Mouse (Mus musculus): ENCODE measurements around the gene Ccm2l. TPM values are rescaled to one million over a fixed set of nuclear protein-coding genes. Genes with fewer than 3 reads are reported as not detected.

Gene Ccm2l
- polyA plus RNA-seq (2015; fragmentation: Nextera tagmentation; extraction: Ambion mirVana) = 1.8 and 2.5 TPM in 2 replicates

DNA sequence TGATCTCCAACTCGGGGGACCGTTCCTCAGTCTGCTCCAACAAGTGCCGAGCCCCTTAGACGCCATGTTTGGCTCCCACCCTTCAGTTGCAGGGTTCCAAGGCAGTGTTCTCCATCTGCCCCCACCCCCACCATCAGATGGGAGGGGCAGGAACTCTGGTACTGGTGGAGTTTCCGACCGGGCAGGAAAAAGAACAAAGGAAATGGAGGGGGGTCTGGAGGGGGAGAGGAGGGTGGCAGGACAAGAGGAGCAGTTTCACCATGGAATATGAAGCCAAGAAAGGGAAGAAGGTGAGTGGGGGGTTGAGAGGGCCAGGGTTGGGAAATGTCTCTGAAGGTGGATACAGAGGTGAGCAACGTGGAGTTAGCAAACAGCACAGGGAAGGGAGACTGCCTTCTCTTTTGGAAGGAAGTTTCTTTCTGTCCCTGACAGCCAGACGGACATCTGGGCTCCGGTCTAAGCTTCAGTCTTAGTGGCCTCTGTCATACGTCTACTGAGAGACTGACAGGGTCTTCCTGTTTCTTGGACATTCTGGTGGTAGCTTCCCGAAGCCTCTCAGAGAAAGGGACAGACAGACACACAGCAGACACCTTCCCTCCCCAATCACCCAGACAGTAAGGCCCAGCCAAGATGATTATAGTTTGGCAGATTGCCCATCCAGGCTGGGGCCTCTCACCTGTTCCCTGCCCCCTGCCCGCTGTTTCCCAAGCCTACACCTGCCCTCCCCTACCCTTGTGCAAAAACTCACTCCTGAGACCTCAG lies at the start of gene Ccm2l:
Gene Ccm2l, plus strand, starts transcription at position 209 of the 762 bp plus-strand sequence.

DNA sequence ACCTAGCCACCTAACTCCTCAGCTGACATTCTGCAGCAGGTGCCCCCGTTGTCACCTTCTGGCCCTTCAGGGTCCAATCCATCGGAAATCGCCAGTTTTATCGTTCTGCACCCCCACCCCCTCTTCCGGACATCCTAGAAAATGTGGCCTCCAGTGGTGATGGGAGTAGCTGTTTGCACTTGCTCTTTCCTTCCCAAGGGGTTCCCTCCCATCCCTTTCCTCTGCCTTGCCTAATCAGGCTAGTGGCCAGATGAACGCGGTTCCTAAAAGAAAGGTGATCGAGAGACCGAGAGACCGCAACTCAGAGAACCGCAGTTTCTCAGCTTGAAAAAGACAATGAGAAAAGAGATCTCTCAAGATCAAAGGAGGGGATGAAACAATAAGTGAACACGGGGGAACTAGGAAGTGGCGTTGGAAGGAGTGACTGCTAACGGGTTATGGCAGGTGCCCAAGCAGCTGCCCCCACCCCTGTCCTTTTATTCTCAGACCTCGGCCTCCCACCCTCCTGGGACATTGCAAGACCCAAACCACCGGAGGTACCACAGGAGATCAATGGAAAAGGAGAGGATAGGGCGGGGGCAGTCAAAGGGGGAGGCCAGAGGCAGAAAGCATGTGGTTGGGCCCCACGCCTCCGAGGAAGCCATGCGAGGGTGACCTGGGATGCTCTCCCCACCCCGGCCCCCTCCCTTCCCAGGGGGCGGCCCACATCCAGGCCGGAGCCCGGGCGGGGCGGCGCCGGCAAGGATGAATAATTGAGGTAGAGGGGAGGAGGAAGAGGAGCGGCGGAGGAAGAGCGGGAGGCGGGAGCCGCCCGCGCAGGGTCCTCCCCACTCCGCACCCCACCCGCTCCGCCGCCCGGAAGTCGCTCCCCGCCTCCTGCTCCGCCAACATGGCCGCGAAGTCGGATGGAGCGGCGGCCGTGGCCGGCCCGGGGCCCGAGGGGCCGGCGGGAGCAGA lies 34.4 kb upstream of the Ccm2l start, which contains the start of gene Xkr7:
Gene Xkr7, plus strand, starts transcription at position 727 of the 957 bp plus-strand sequence.

DNA sequence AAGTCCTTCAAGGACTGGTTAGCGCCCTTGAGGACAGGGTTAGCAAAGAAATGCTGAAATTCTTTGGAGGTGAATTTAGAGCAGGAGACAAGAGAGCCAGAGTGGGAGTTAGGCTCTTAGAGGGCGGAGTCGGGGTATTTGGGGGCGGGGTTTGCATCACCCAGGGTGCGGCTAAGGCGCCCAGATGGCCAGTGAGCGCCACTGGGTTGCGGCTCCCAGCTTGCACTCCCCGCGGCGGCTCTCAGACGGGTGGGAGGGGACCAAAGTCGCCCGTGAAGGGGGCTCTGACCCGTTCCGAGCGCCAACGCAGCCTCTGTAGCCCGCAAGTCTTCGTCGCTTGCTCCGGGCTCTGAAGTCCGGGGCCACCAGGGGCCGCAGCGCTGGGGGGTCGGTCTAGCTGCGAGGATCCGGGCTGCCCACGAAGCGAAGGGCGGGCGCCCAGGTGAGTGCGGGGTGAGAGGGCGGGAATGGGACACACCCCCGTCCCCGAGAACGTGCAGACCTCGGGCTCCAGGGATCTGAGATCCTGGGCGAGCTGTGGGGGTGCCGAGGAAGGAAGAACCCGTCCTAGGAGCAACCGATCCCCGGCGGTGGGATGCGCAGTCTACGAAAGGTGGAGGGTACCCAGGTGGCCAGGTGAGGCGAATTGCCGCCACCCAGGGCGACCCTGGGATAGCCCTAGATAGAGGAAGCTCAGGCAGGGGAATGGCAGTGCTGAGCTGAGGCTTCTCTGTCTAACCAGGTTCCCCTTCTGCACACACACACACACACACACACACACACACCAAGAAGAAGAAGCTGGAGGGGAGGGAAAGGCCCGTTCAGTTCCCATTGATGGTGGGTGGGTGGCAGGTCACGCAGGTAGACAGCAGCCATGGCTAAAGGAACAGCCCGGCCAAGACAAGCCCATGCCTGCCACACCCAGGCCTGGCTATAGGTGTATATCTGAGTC lies 42.8 kb downstream of the Ccm2l start, which contains the start of gene Hck:
Gene Hck, plus strand, starts transcription at position 156 of the 952 bp plus-strand sequence.

Other genes with a start within 250 kb of the Ccm2l start
- gene Bcl2l1, start 234.2 kb upstream of the Ccm2l start, polyA plus RNA-seq (2015; fragmentation: Nextera tagmentation; extraction: Ambion mirVana) = 29.3 and 29.7 TPM in 2 replicates
- 11.6 and 14.0 TPM in 2 replicates for gene Tpx2, start 218.0 kb upstream of the Ccm2l start, polyA plus RNA-seq (2015; fragmentation: Nextera tagmentation; extraction: Ambion mirVana)
- 82.6 and 85.1 TPM in 2 replicates for gene Mylk2, start 154.6 kb upstream of the Ccm2l start, polyA plus RNA-seq (2015; fragmentation: Nextera tagmentation; extraction: Ambion mirVana)
- gene Foxs1, start 132.7 kb upstream of the Ccm2l start, polyA plus RNA-seq (2015; fragmentation: Nextera tagmentation; extraction: Ambion mirVana) = 5.7 and 6.6 TPM in 2 replicates
- gene Dusp15, start 114.3 kb upstream of the Ccm2l start, polyA plus RNA-seq (2015; fragmentation: Nextera tagmentation; extraction: Ambion mirVana) = 0.36 and 0.55 TPM in 2 replicates
- gene Ttll9, start 103.5 kb upstream of the Ccm2l start, polyA plus RNA-seq (2015; fragmentation: Nextera tagmentation; extraction: Ambion mirVana) = 0.09 and 0.13 TPM in 2 replicates
- gene Pdrg1, start 50.5 kb upstream of the Ccm2l start, polyA plus RNA-seq (2015; fragmentation: Nextera tagmentation; extraction: Ambion mirVana) = 109 and 114 TPM in 2 replicates
- 0.05 TPM in 1 of 2 replicates, not detected in the other for gene Xkr7, start 34.1 kb upstream of the Ccm2l start, polyA plus RNA-seq (2015; fragmentation: Nextera tagmentation; extraction: Ambion mirVana)
- gene Hck, start 42.5 kb downstream of the Ccm2l start, polyA plus RNA-seq (2015; fragmentation: Nextera tagmentation; extraction: Ambion mirVana) = 3.5 and 3.9 TPM in 2 replicates
- 40.4 and 41.6 TPM in 2 replicates for gene Tm9sf4, start 95.3 kb downstream of the Ccm2l start, polyA plus RNA-seq (2015; fragmentation: Nextera tagmentation; extraction: Ambion mirVana)
- gene Tspyl3, start 159.5 kb downstream of the Ccm2l start, polyA plus RNA-seq (2015; fragmentation: Nextera tagmentation; extraction: Ambion mirVana) = 3.2 and 3.3 TPM in 2 replicates
- 3.9 and 4.0 TPM in 2 replicates for gene Plagl2, start 175.5 kb downstream of the Ccm2l start, polyA plus RNA-seq (2015; fragmentation: Nextera tagmentation; extraction: Ambion mirVana)
- 3.9 and 4.4 TPM in 2 replicates for gene Pofut1, start 175.6 kb downstream of the Ccm2l start, polyA plus RNA-seq (2015; fragmentation: Nextera tagmentation; extraction: Ambion mirVana)
- gene Kif3b, start 225.5 kb downstream of the Ccm2l start, polyA plus RNA-seq (2015; fragmentation: Nextera tagmentation; extraction: Ambion mirVana) = 1.9 and 2.0 TPM in 2 replicates